Mouse (Mus musculus) midbrain, embryonic 12.5 days (tissue): ENCODE measurements around the gene Dmgdh. TPM values are rescaled to one million over a fixed set of nuclear protein-coding genes. Genes with fewer than 3 reads are reported as not detected.

Experiments
- ATAC-seq: fragments of 200-750 bp; cut with Nextera tagmentation; 2 replicates; pipeline ENCODE4 v1.8.0; 2017; ENCODE audit warnings: low read depth, moderate TSS enrichment, moderate library complexity; ENCODE audit not compliant: low FRiP score
- H3K27ac ChIP-seq: fragments of 300-500 bp; sonication (generic); replicated peaks from 2 replicates; pipeline ENCODE4 v1.5.1; 2016; ENCODE audit warnings: mild to moderate bottlenecking
- H3K27me3 ChIP-seq: fragments of 300-500 bp; sonication (generic); 2 replicates; pipeline ENCODE4 v1.6.1; 2016; ENCODE audit warnings: mild to moderate bottlenecking
- H3K36me3 ChIP-seq: fragments of 300-500 bp; sonication (generic); 2 replicates; pipeline ENCODE4 v1.6.1; 2016
- H3K4me1 ChIP-seq: fragments of 300-500 bp; sonication (generic); 2 replicates; pipeline ENCODE4 v1.6.1; 2016
- H3K4me2 ChIP-seq: fragments of 300-500 bp; sonication (generic); replicated peaks from 2 replicates; pipeline ENCODE4 v1.6.1; 2016; ENCODE audit warnings: mild to moderate bottlenecking, moderate library complexity
- H3K4me3 ChIP-seq: fragments of 300-500 bp; sonication (generic); 2 replicates; pipeline ENCODE4 v1.5.1; 2016; ENCODE audit warnings: mild to moderate bottlenecking
- H3K9ac ChIP-seq: fragments of 300-500 bp; sonication (generic); replicated peaks from 2 replicates; pipeline ENCODE4 v1.6.1; 2016; ENCODE audit warnings: mild to moderate bottlenecking, moderate library complexity
- H3K9me3 ChIP-seq: fragments of 300-500 bp; sonication (generic); 2 replicates; pipeline ENCODE4 v1.6.1; 2016; ENCODE audit warnings: mild to moderate bottlenecking
- WGBS: fragments of 180-500 bp; shearing (Covaris S2); methylation state at CpG from one replicate; pipeline ENCODE4 v1.1.7; 2016; 5-methylcytosine and 5-hydroxymethylcytosine counted together
- polyA plus RNA-seq: library from polyadenylated mRNA; unstranded; fragments of >200 nt; fragmentation: Nextera tagmentation; extraction: Ambion mirVana; gene quantifications from 2 replicates; pipeline ENCODE4 v1.2.1, GENCODE M21; 2016

Gene Dmgdh
- polyA plus RNA-seq, 1 experiment from 2014 or later, result not detected

- Histone ChIP-seq H3K27ac (peak overlapping the region; percentile 52), H3K27me3 (no peaks in the 10 kb centered on the region), H3K9ac (no peak overlapping the region), H3K4me1 (peaks cover 27% of the 10 kb centered on the region), H3K4me2 (no peak overlapping the region), H3K9me3 (no peaks in the 10 kb centered on the region), H3K4me3 (no peak overlapping the region), H3K36me3 (no peaks in the 10 kb centered on the region)
- WGBS, result 84% methylated on average over 6 of the region's 6 CpGs
- no peak for ATAC-seq
Measured at GRCm38 (mm10) chr13:93757514-93757913, 83.3 kb downstream of the Dmgdh start.

GRCm38 (mm10) chr13:93758149-93758898, 84.1 kb downstream of the Dmgdh start:
- Histone ChIP-seq H3K27me3 (no peaks in the 10 kb centered on the region), H3K9ac (no peak overlapping the region), H3K9me3 (no peaks in the 10 kb centered on the region), H3K4me2 (no peak overlapping the region), H3K4me3 (no peak overlapping the region), H3K36me3 (no peaks in the 10 kb centered on the region), H3K4me1 (peaks cover 20% of the 10 kb centered on the region), H3K27ac (peak overlapping the region; percentile 58)
- peak; percentile 23; the same call in 1 of the 2 replicates for ATAC-seq
- 34% methylated on average over 14 of the region's 14 CpGs for WGBS

GRCm38 (mm10) chr13:93761831-93762230, 87.6 kb downstream of the Dmgdh start:
- Histone ChIP-seq H3K27ac (no peak overlapping the region), H3K4me2 (no peak overlapping the region), H3K4me1 (peaks cover 10% of the 10 kb centered on the region; the same call in 1 of the 2 replicates), H3K4me3 (no peak overlapping the region), H3K36me3 (no peaks in the 10 kb centered on the region), H3K9me3 (no peaks in the 10 kb centered on the region), H3K27me3 (no peaks in the 10 kb centered on the region), H3K9ac (no peak overlapping the region)
- ATAC-seq, result no peak
- 95% methylated on average over 8 of the region's 8 CpGs for WGBS

- no peaks in the 10 kb centered on the region for H3K27me3 ChIP-seq
- no peak for ATAC-seq
Measured at GRCm38 (mm10) chr13:93762879-93763278, 88.6 kb downstream of the Dmgdh start.

GRCm38 (mm10) chr13:93764321-93764973, 90.2 kb downstream of the Dmgdh start:
- 93% methylated on average over 13 of the region's 13 CpGs for WGBS
- Histone ChIP-seq H3K36me3 (no peaks in the 10 kb centered on the region), H3K4me1 (no peaks in the 10 kb centered on the region), H3K9ac (no peak overlapping the region), H3K27ac (no peak overlapping the region), H3K4me2 (no peak overlapping the region), H3K27me3 (peaks cover 3% of the 10 kb centered on the region; the same call in 1 of the 2 replicates), H3K9me3 (no peaks in the 10 kb centered on the region), H3K4me3 (no peak overlapping the region)
- ATAC-seq, result no peak

More at GRCm38 (mm10) chr13:93762879-93763278, 88.6 kb downstream of the Dmgdh start:
- Histone ChIP-seq H3K4me2 (no peak overlapping the region), H3K4me1 (peaks cover 10% of the 10 kb centered on the region; the same call in 1 of the 2 replicates), H3K4me3 (no peak overlapping the region), H3K9me3 (no peaks in the 10 kb centered on the region), H3K36me3 (no peaks in the 10 kb centered on the region), H3K9ac (no peak overlapping the region), H3K27ac (no peak overlapping the region)
- 92% methylated on average over 3 of the region's 3 CpGs for WGBS

GRCm38 (mm10) chr13:93771031-93771587, 96.9 kb downstream of the Dmgdh start:
- Histone ChIP-seq H3K36me3 (no peaks in the 10 kb centered on the region), H3K27me3 (peaks cover 9% of the 10 kb centered on the region; the same call in 1 of the 2 replicates), H3K9ac (peak overlapping the region; percentile 70), H3K27ac (peak overlapping the region; percentile 84), H3K4me2 (peak overlapping the region; percentile 63), H3K4me1 (peaks cover 9% of the 10 kb centered on the region; the same call in 1 of the 2 replicates), H3K4me3 (peak overlapping the region; percentile 54), H3K9me3 (no peaks in the 10 kb centered on the region)
- WGBS, result 34% methylated on average over 9 of the region's 9 CpGs
- ATAC-seq, result peak; percentile 47

- Histone ChIP-seq H3K4me3 (peak within 1 kb of the TSS; percentile 54), H3K4me2 (peak within 1 kb of the TSS; percentile 63), H3K27ac (peak within 1 kb of the TSS; percentile 84), H3K9ac (peak within 1 kb of the TSS; percentile 70), H3K27me3 (peaks cover 9% of the 10 kb centered on the region; the same call in 1 of the 2 replicates), H3K4me1 (peaks cover 9% of the 10 kb centered on the region; the same call in 1 of the 2 replicates), H3K36me3 (no peaks in the 10 kb centered on the region), H3K9me3 (no peaks in the 10 kb centered on the region)
- ATAC-seq, result peak; percentile 95
- WGBS, result 0% methylated on average over 66 of the region's 66 CpGs
Measured at GRCm38 (mm10) chr13:93771588-93772278, 97.5 kb downstream of the Dmgdh start, which contains the start of gene Arsb. Arsb (plus strand) TSS chr13:93771630.

GRCm38 (mm10) chr13:93772279-93772636, 98.0 kb downstream of the Dmgdh start:
- ATAC-seq, result peak; percentile 57
- WGBS, result 40% methylated on average over 8 of the region's 8 CpGs
- Histone ChIP-seq H3K36me3 (no peaks in the 10 kb centered on the region), H3K27ac (peak overlapping the region; percentile 84), H3K4me2 (peak overlapping the region; percentile 63), H3K27me3 (peaks cover 9% of the 10 kb centered on the region; the same call in 1 of the 2 replicates), H3K9me3 (no peaks in the 10 kb centered on the region), H3K4me1 (peaks cover 9% of the 10 kb centered on the region; the same call in 1 of the 2 replicates), H3K9ac (peak overlapping the region; percentile 70), H3K4me3 (peak overlapping the region; percentile 54)

GRCm38 (mm10) chr13:93772861-93773260, 98.6 kb downstream of the Dmgdh start:
- Histone ChIP-seq H3K4me2 (peak overlapping the region; percentile 63; the same call in 1 of the 2 replicates), H3K9ac (no peak overlapping the region), H3K36me3 (no peaks in the 10 kb centered on the region), H3K27ac (no peak overlapping the region), H3K9me3 (no peaks in the 10 kb centered on the region), H3K4me1 (peaks cover 9% of the 10 kb centered on the region; the same call in 1 of the 2 replicates), H3K4me3 (no peak overlapping the region), H3K27me3 (peaks cover 9% of the 10 kb centered on the region; the same call in 1 of the 2 replicates)
- WGBS, result 83% methylated on average over 7 of the region's 7 CpGs
- ATAC-seq, result no peak

- 71% methylated on average over 7 of the region's 7 CpGs for WGBS
- no peak overlapping the region for H3K27ac ChIP-seq
- H3K4me2 ChIP-seq, result no peak overlapping the region
- H3K9me3 ChIP-seq, result no peaks in the 10 kb centered on the region
- no peak for ATAC-seq
- H3K9ac ChIP-seq, result no peak overlapping the region
- peaks cover 9% of the 10 kb centered on the region; the same call in 1 of the 2 replicates for H3K4me1 ChIP-seq
- H3K36me3 ChIP-seq, result no peaks in the 10 kb centered on the region
- peaks cover 9% of the 10 kb centered on the region; the same call in 1 of the 2 replicates for H3K27me3 ChIP-seq
- no peak overlapping the region for H3K4me3 ChIP-seq
Measured at GRCm38 (mm10) chr13:93773704-93774315, 99.6 kb downstream of the Dmgdh start.

- no peak for ATAC-seq
- Histone ChIP-seq H3K36me3 (no peaks in the 10 kb centered on the region), H3K9ac (no peak overlapping the region), H3K27me3 (no peaks in the 10 kb centered on the region), H3K9me3 (no peaks in the 10 kb centered on the region), H3K27ac (no peak overlapping the region), H3K4me1 (no peaks in the 10 kb centered on the region), H3K4me2 (no peak overlapping the region), H3K4me3 (no peak overlapping the region)
- 88% methylated on average over 5 of the region's 5 CpGs for WGBS
Measured at GRCm38 (mm10) chr13:93782823-93783222, 108.6 kb downstream of the Dmgdh start.
